Mouse (Mus musculus) cerebellum, adult 9-11 months (tissue): ENCODE measurements around the gene Abhd18.

ENCODE experiments used
- DNase-seq: peaks from one replicate; pipeline ENCODE4 v3.0.0; 2022

The Abhd18 gene

DNA sequence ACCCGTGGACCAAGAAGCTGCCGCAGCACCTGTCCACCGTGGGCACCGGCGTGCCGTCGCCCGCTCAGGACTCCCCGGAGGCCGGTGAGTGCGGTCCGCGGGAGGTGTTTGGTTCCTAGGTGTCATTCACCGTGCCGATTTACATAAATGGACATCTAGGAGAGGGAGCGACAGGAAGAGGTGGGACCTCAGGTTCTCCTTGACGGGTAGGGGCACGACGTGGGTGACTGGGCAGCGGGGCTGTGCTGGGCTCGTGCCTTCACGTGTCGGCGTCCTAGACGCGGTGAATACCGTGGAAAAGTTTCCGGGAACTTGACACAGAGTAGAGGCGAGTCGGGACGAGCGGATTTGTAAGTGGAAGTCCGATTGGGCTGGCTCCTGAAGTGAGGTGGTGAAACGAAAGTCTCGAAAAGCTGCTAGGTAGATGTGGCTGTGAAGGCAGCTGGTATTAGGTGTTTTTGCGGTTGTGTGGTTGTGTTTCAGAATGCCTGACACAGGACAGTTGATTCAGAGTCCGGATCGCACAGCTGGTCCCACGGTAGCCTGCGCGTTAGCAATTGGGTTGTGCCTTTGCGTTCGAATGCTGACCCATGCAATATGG is 103.9 kb downstream of the Abhd18 start:
- DNase-seq = peak; percentile 71

DNA sequence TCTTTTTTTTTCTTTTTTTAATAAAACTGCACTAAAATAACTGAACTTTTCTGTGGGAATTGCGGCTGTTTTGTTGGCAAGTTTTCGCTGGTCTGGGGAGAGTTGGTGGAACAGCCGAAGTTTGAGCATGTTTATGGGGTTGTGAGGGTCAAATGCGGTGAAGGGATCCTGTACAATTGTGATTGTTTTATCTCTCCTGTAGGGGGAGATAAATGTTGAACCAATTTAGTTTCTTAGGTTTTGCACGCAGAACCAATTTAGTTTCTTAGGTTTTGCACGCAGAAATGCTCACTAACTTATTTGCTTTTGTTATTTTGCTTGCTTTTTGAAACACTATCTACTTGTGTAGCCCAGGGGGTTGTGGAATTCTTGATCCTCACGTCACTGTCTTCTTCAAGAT is 104.6 kb downstream of the Abhd18 start:
- peak; percentile 19 for DNase-seq

- DNase-seq = no peak
These were observed 105.8 kb downstream of the Abhd18 start for GRCm38 (mm10) chr3:40952606-40953005.

- no peak for DNase-seq
These were observed 108.0 kb downstream of the Abhd18 start for GRCm38 (mm10) chr3:40954792-40955191.

GRCm38 (mm10) chr3:40958831-40959230 is 112.1 kb downstream of the Abhd18 start:
- DNase-seq = no peak

GRCm38 (mm10) chr3:40980758-40981157 is 134.0 kb downstream of the Abhd18 start:
- no peak for DNase-seq

GRCm38 (mm10) chr3:40987539-40987938 is 140.8 kb downstream of the Abhd18 start:
- no peak for DNase-seq
